In the genomic region with DNA sequence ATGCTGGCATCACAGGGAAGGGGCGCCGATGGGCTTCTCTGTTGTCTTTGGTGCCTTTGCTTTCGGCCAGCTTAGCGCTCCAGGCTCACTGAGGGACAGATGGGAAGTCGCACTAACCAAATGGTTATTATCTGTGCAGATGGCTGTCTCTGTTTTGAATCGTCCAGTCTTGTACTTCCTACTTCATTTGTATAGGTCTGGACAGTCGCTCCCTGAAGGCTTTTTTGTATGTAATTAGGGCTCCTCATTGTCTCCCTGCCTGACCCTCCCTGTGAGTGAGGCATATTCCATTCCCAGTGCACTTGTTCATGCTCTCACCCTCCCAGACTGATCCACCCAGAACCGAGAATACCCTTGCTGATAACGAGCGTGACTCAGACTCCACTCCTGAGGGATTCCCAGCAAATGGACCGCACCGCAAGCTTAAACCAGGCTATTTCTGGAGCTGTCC, we compare ENCODE assay signal across 8 mouse cellular contexts. TPM values are rescaled to one million over a fixed set of nuclear protein-coding genes. Genes with fewer than 3 reads are reported as not detected.
DNase-seq lines count a peak whose midpoint lies in the region; ATAC-seq lines count a peak whose summit lies in the region.

No protein-coding gene starts in this region.

- 42% methylated on average over 12 of the region's 12 CpGs for WGBS in heart, embryonic 15.5 days
- WGBS in neural tube, embryonic 12.5 days, result 51% methylated on average over 12 of the region's 12 CpGs
- WGBS in intestine, embryonic 16.5 days, result 75% methylated on average over 12 of the region's 12 CpGs

- peak; percentile 14 to 39 for DNase-seq in layer of hippocampus, postnatal 14 days (ENCODE audit: low spot score in 2 of 2)
- DNase-seq in layer of hippocampus, adult 9-10 months (ENCODE audit: low spot score), result no peak
- DNase-seq in cerebellum, adult 11-12 months, result peak; percentile 76
- DNase-seq in ovary, postnatal 14 days (ENCODE audit: low spot score), result no peak

- peaks cover 33% of the 10 kb centered on the region for H3K4me1 ChIP-seq in heart, embryonic 15.5 days (replicated peaks)
- H3K4me1 ChIP-seq in neural tube, embryonic 12.5 days, result no peaks in the 10 kb centered on the region
- no peaks in the 10 kb centered on the region for H3K4me1 ChIP-seq in intestine, embryonic 16.5 days (ENCODE audit: control insufficient read depth, insufficient read depth, low read length)

- 0 out of 2 replicates have a peak overlapping the region, but pooled peaks have one; percentile 13 for H3K9ac ChIP-seq in heart, embryonic 15.5 days
- H3K9ac ChIP-seq in neural tube, embryonic 12.5 days, result no peak overlapping the region
- no peak overlapping the region for H3K9ac ChIP-seq in intestine, embryonic 16.5 days (ENCODE audit: low read depth, low read length)

- no peaks in the 10 kb centered on the region for H3K36me3 ChIP-seq in heart, embryonic 15.5 days
- no peaks in the 10 kb centered on the region for H3K36me3 ChIP-seq in neural tube, embryonic 12.5 days
- H3K36me3 ChIP-seq in intestine, embryonic 16.5 days (ENCODE audit: control insufficient read depth, insufficient read depth, low read length), result no peaks in the 10 kb centered on the region

- H3K9me3 ChIP-seq in heart, embryonic 15.5 days (replicated peaks), result no peaks in the 10 kb centered on the region
- no peaks in the 10 kb centered on the region for H3K9me3 ChIP-seq in neural tube, embryonic 12.5 days
- H3K9me3 ChIP-seq in intestine, embryonic 16.5 days (ENCODE audit: control insufficient read depth, low read length), result no peaks in the 10 kb centered on the region

- H3K27me3 ChIP-seq in heart, embryonic 15.5 days, result no peaks in the 10 kb centered on the region
- no peaks in the 10 kb centered on the region for H3K27me3 ChIP-seq in neural tube, embryonic 12.5 days (replicated peaks)
- no peaks in the 10 kb centered on the region for H3K27me3 ChIP-seq in intestine, embryonic 16.5 days (replicated peaks; ENCODE audit: control insufficient read depth, insufficient read depth, low read length)

- no peak overlapping the region for H3K4me3 ChIP-seq in heart, embryonic 15.5 days
- H3K4me3 ChIP-seq in neural tube, embryonic 12.5 days, result no peak overlapping the region
- H3K4me3 ChIP-seq in intestine, embryonic 16.5 days (ENCODE audit: low read length), result no peak overlapping the region

- peak overlapping the region; percentile 39 for H3K4me2 ChIP-seq in heart, embryonic 15.5 days
- H3K4me2 ChIP-seq in neural tube, embryonic 12.5 days (replicated peaks), result peak overlapping the region; percentile 19; the same call in 1 of the 2 replicates
- H3K4me2 ChIP-seq in intestine, embryonic 16.5 days (ENCODE audit: low read depth, low read length), result no peak overlapping the region

- no peak; the same call in 1 of the 2 replicates for ATAC-seq in heart, embryonic 15.5 days (replicated peaks; ENCODE audit: insufficient number of reproducible peaks, insufficient read depth, low FRiP score, low read depth)
- ATAC-seq in neural tube, embryonic 12.5 days (ENCODE audit: low FRiP score, low read depth), result peak; percentile 72
- ATAC-seq in intestine, embryonic 16.5 days, result no peak
- no peak for ATAC-seq in megakaryocyte-erythroid progenitor cell, adult 5-6 weeks (replicated peaks; ENCODE audit: low FRiP score, low TSS enrichment, poor library complexity, severe bottlenecking)

- H3K27ac ChIP-seq in heart, embryonic 15.5 days, result peak overlapping the region; percentile 59; the same call in 1 of the 2 replicates
- no peak overlapping the region for H3K27ac ChIP-seq in neural tube, embryonic 12.5 days
- no peak overlapping the region for H3K27ac ChIP-seq in intestine, embryonic 16.5 days (ENCODE audit: low read length)

RNA-seq across cellular contexts. Expression of a gene that starts 47.7 kb away (rescaled TPM):
- total RNA-seq in layer of hippocampus, postnatal 14 days (2021), result 10 to 100 TPM in 1 of 2 experiments, 1 to 10 TPM in 1; 8.8 to 12.0 TPM
- polyA plus RNA-seq in heart, embryonic 15.5 days (2015; fragmentation: Nextera tagmentation; extraction: Ambion mirVana), result 25.5 and 26.2 TPM in 2 replicates
- 5.8 and 7.5 TPM in 2 replicates for polyA plus RNA-seq in neural tube, embryonic 12.5 days (2016; fragmentation: Nextera tagmentation; extraction: Ambion mirVana)
- 6.5 and 8.4 TPM in 2 replicates for polyA plus RNA-seq in intestine, embryonic 16.5 days (2015; fragmentation: Nextera tagmentation; extraction: Ambion mirVana)
- 5.8 and 6.1 TPM in 2 replicates for total RNA-seq in megakaryocyte-erythroid progenitor cell, adult 5-6 weeks (2014; fragmentation: Nextera tagmentation)
- total RNA-seq in megakaryocyte-erythroid progenitor cell, adult 5-6 weeks (2017), result 6.4 and 9.7 TPM in 2 replicates

Comparison
In these comparisons a context has a peak if more than half of its experiments do, and no peak if none do; other contexts are left out.
1. DNase-seq: peak in layer of hippocampus, postnatal 14 days (2 of 2) and cerebellum, adult 11-12 months (single experiment); none in layer of hippocampus, adult 9-10 months (single experiment) and ovary, postnatal 14 days (single experiment).